Mouse (Mus musculus): ENCODE results near the gene Slc4a10. TPM values are rescaled to one million over a fixed set of nuclear protein-coding genes. Genes with fewer than 3 reads are reported as not detected.

The Slc4a10 gene
- polyA plus RNA-seq, 3 experiments from 2014 or later = 0.59 to 3.4 (median 1.2) TPM

DNA sequence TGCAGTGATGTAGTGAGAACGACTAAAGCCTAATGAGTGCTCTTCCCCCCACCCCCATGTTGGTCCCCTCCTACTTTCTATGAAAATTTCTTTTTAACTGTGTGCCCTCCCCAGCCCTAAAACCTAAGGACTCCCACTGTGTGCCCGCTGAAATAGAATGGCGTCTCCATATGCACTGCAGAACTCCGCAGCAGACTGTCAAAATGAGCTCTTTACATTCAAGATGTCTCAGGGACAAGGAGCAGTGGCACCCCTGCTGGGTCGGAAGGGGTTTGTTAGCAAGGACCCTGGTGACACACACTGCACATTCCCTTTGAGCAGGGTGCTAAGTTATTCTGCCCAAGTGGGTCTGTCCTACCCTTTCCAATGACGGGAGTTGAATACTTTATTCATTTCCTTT is 309.5 kb downstream of the Slc4a10 start:
- no peak for ATAC-seq

DNA sequence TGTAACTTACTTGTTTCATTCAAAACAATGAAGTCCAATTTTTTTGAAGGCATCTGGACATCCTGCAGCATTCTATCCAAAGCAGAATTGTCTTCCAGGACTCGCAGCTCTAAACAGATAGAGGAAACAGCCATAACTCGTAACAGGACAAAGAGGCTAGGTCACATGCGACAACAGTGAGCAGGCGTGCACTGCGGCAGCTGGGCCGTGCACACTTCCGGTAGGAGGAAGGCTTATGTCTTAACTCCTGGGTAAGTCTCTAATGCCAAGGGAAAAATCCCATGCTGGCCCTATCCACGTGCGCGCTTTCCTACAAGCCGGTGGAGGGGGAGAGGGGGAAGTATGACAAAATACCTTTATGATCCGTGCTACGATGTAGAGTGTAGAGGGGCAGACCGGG is 310.3 kb downstream of the Slc4a10 start:
- ATAC-seq = no peak

DNA sequence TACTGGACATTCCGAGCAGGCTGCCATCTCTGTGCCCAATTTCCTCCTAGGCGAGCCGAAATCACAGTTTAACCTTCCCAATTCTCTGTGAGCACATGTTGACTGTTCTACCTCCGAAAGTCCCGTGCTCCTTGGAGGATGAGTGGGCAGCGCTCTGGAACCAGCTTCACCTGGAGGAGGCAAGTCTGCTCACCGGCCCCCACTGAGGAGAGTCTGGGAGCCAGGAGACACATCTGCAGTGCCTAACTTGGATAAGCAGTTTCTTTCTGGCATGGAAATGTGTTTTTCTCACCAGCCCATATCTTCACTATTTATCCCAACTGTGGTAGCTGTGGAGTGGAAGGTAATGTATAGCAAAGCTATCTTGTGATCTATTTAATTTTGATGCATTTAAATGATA is 311.0 kb downstream of the Slc4a10 start:
- no peak for ATAC-seq

DNA sequence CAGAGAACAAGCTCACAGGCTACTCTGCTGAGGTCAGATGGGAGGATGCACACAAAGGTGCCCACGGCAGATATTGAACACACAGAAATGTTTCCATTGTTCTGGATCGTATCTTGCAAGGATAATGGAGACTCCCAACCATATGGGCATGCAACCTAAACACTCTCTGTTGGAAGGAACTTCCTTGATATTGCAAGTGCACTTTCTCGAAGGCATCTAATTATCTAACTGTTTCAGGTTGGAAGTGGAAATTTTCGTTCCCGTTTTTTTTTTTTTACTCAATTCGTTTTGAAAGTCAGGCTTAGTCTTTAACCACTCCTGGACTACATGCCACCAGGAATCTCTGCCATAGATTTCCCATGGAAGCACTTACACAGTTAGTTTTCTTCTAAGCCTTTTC is 314.6 kb downstream of the Slc4a10 start:
- no peak for ATAC-seq

DNA sequence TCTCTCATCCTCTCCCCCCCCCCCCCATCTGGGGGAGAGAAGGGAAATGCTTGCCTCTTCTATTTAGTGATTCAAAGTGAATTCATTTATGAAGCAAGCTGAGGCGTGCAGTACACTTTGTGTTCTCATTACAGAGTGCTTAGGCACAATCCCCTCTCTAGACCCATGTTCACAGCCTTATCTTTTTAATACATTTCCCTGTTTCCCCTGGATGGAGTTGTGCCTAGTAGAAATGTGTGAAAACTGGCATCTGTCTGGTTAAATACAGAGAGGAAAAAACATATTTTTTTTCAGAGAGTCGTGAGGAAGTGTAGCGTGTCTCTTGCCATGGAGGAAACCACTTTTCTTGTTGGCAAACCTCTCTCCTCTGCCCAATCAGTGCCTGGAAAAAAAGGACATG is 315.3 kb downstream of the Slc4a10 start:
- no peak for ATAC-seq

DNA sequence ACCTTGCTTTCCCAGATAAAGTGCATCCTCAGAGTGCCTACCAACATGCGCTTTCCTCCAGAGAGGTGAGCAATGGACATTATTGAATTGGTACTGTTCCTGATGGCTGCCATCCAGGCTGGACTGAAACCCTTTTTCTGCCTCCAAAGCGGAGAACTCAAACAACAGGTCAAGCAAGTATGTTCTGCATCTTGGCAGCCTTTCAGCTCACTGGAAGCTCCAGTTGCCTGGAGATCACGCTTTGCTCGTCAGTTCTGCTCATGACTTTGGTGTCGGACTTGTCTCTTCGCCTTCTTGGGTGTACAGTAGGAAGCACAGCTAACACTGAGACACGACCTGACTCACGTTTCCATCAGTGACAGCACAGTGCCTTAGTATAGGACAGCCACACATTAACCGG is 315.9 kb downstream of the Slc4a10 start:
- no peak for ATAC-seq

DNA sequence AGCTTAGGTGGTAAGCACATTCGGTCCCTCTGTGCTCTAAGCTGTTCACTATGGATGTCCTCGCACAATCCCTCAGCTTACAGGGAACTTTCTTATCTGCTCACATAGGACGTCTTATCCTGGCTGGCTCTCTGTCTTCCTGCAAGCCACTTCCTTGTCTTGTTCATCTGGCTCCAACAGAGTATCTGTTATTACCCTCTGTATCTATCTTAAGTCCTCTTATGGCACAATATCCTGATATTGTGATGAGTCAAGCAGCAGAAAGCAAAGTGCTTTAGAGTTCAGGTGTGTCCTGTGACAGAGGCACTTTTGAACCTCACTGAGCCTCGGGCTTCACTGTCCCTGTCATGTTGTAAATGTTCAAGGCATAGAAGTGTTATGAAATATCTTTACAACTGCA is 317.3 kb downstream of the Slc4a10 start:
- no peak for ATAC-seq

DNA sequence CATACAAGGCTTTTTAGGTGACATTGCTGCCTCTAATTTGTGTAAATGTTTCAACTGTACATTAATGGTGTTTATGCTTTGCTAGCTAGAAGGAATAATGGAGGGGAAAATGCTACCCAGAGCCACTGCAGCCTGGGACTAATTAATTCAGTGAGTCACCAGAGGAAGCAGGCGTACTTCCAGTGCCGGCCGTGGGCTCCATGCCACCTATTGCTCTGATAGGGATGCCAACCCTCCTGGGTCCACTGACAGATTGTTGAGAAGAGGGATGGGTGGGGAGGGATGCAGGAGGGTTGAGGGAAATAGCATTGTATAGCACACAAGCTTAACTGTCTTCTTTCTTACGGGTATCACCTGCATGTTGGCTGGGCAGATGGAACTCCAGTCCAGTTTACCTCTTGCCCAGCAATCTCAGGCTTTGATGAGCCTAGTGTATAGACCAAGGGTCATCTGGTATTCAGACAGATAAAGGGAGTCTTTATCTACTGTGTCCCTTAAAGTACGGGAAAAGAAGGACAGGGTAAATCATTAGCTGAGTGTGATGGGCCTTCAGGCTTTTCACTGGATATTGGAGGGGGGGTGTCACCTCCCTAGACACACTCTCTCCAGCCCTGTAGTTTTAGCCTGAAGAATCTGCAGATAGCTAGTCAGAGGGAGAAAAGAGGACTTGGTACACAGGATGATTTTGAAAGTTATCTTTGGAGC is 322.2 kb downstream of the Slc4a10 start:
- no peak for ATAC-seq

DNA sequence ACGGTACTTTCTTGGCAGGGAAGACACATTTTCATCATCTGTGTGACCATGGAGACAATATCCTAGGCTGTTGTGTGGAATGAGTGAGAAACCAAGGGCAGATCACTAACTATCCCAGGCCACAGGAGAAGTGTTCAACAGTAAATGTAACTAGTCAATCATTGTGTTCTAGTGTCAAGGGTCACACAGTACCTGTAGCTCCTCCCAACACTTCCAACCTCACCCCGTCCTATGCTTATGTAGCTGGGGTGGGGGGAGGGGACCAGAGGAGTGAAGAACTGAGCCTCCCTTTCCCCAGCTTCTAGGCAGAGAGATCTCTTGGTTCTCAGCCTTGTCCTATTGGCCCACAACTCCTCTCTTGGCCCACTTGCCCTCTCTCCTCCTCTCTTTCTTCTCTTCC is 323.8 kb downstream of the Slc4a10 start:
- no peak for ATAC-seq

DNA sequence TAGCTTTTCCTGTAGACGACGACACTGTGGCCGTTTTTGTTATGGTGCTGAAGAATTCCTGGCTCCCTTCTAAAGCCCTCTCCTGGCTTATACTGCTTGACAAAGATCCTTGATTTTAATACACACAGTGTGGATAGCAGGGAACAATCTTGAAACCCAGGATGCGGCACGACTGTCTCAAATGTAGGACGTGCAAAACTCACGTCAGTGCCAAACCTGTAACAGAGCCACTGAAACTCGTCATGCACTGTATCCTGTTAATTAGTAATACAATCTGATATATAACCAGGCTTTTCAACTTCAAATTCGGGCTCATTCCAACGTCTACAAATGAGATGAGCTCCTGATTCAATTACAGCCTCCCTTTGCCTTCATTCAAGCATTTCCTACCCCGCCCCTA is 327.4 kb downstream of the Slc4a10 start:
- ATAC-seq = no peak

Other genes starting within 250 kb of the Slc4a10 start
- gene Tbr1, start 243.5 kb upstream of the Slc4a10 start, polyA plus RNA-seq (2017; shearing (Covaris generic)) = not detected